Mouse (Mus musculus) C2C12 (cell line): ENCODE results near the gene Krt86. TPM values are rescaled to one million over a fixed set of nuclear protein-coding genes. Genes with fewer than 3 reads are reported as not detected.

Source experiments
- H3K27me3 ChIP-seq: one replicate; pipeline ENCODE4 v1.6.1; 2011; ENCODE audit not compliant: control insufficient read depth, insufficient read depth, insufficient read length
- H3K36me3 ChIP-seq: one replicate; pipeline ENCODE4 v1.6.1; 2011; ENCODE audit not compliant: control insufficient read depth, insufficient read depth
- H3K4me3 ChIP-seq: one replicate; pipeline ENCODE4 v1.5.1; 2011; ENCODE audit warnings: mild to moderate bottlenecking, control low read depth; ENCODE audit not compliant: poor library complexity, insufficient read depth, severe bottlenecking
- H3K79me2 ChIP-seq: one replicate; pipeline ENCODE4 v1.6.1; 2011; ENCODE audit not compliant: control insufficient read depth, insufficient read depth
- H3K79me3 ChIP-seq: one replicate; pipeline ENCODE4 v1.6.1; 2011; ENCODE audit warnings: low read depth, control low read depth
- H3ac ChIP-seq: one replicate; pipeline ENCODE3; 2011; ENCODE audit warnings: low read depth; ENCODE audit not compliant: control insufficient read depth, insufficient read length
- CEBPB ChIP-seq: IDR thresholded peaks from one replicate; pipeline ENCODE4 v1.6.1; 2011; ENCODE audit warnings: low read depth, mild to moderate bottlenecking, control low read depth, moderate library complexity
- CTCF ChIP-seq: IDR thresholded peaks from one replicate; pipeline ENCODE4 v1.5.1; 2011; ENCODE audit not compliant: control insufficient read depth, insufficient read depth, insufficient read length
- FOSL1 ChIP-seq: IDR thresholded peaks from one replicate; pipeline ENCODE4 v1.8.0; 2011; ENCODE audit warnings: mild to moderate bottlenecking, low read length; ENCODE audit not compliant: poor library complexity, insufficient read depth, severe bottlenecking
- MAX ChIP-seq: IDR thresholded peaks from one replicate; pipeline ENCODE4 v1.6.1; 2011; ENCODE audit warnings: mild to moderate bottlenecking, control low read depth
- MYOD1 ChIP-seq: IDR thresholded peaks from one replicate; pipeline ENCODE4 v1.6.1; 2011; ENCODE audit warnings: low read depth; ENCODE audit not compliant: control insufficient read depth, insufficient read length
- MYOG ChIP-seq: IDR thresholded peaks from one replicate; pipeline ENCODE4 v1.6.1; 2011; ENCODE audit not compliant: control insufficient read depth, insufficient read length; ENCODE audit errors: extremely low read depth
- USF1 ChIP-seq: IDR thresholded peaks from one replicate; pipeline ENCODE4 v1.6.1; 2011; ENCODE audit warnings: low read depth, mild to moderate bottlenecking, control low read depth, moderate library complexity
- polyA plus RNA-seq: library from polyadenylated mRNA; unstranded; fragments of >200 nt; fragmentation: generic; extraction: Trizol; gene quantifications from one replicate; pipeline ENCODE4 v1.2.1, GENCODE M21; 2012; ENCODE audit warnings: missing spikeins

Gene Krt86
- polyA plus RNA-seq, 1 experiment: not detected

DNA sequence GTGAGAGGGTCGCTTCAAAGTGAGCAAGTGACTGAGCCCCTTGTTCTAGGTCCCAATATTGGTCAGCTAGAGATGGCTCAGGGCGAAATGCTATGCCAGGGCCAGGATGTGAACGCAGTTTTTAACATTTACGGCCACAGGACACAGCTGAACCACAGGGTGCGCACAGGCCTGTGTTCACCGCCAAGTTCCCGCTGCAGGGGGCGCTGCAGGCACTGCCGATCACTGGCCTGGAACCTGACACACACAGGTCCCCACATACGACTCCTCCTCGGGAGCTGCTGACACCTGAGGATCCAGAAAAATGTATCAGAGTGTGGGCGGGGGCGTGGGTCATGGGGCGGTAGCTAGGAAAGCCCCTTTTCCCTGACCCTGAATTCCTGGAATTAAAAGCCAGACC, 14.0 kb upstream of the Krt86 start:
- H3K36me3 ChIP-seq: no peaks in the 10 kb centered on the region
- TF ChIP-seq FOSL1: no peak
- no peak for TF ChIP-seq CTCF
- TF ChIP-seq MYOD1: no peak
- no peak for TF ChIP-seq USF1
- no peak for TF ChIP-seq MYOG
- TF ChIP-seq MAX: no peak
- no peak for TF ChIP-seq CEBPB
- H3K27me3 ChIP-seq: peaks cover 23% of the 10 kb centered on the region
- H3K79me3 ChIP-seq: no peaks in the 10 kb centered on the region
- H3K4me3 ChIP-seq: no peak overlapping the region
- H3K79me2 ChIP-seq: no peaks in the 10 kb centered on the region
- H3ac ChIP-seq: no peak overlapping the region

DNA sequence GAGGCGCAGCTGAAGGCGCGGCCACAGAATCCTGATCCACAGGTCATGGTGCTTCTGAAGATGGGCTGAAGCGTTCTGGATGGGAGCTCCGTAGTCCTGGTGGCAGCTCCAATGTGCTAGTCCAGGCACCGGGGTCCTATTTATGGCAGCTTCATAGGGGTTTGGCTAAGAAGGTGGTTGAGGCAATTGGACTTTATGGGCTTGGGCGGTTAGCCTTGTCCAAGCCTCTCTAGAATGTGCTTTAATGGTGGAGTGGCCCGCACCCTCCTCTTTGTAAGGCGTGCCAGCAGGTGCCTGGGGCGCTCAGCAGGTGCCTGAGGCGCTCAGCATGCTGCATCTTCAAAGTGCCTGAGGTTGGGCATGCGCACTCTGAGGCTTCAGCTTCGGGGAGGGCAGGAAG, 9.6 kb upstream of the Krt86 start, which contains the start of gene Krt81:
Gene Krt81, minus strand, starts transcription at position 101 of the 400 bp plus-strand sequence.
- no peaks in the 10 kb centered on the region for H3K36me3 ChIP-seq
- no peak within 1 kb of the TSS for H3ac ChIP-seq
- H3K79me3 ChIP-seq: no peaks in the 10 kb centered on the region
- TF ChIP-seq MYOD1 (no peak), MAX (no peak), USF1 (no peak), CEBPB (no peak), FOSL1 (no peak), MYOG (no peak), CTCF (no peak)
- H3K4me3 ChIP-seq: no peak within 1 kb of the TSS
- H3K79me2 ChIP-seq: no peaks in the 10 kb centered on the region
- H3K27me3 ChIP-seq: peaks cover 36% of the 10 kb centered on the region

DNA sequence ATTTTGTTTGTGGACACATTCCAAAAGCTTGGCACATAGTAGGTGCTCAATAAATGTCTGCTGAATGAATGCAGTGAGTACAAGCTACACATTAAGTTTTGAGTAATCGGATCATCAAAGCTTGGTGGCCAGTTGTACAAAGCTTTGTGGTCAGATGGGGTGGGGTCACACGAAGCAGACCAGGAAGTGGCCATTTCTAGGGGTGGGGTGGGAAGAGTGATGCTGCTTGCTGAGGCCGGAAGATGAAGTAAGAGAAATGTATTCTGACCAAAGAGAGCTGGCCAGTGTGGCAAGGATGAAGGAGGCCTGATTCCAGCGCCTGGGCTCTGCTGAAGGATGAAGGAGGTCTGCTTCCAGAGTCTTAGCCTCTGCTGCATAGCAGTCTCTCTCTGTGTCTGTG, 4.2 kb upstream of the Krt86 start:
- TF ChIP-seq CTCF: no peak
- no peak for TF ChIP-seq MYOG
- TF ChIP-seq MYOD1: no peak
- TF ChIP-seq FOSL1: no peak
- no peak for TF ChIP-seq CEBPB
- no peak for TF ChIP-seq USF1
- no peak for TF ChIP-seq MAX
- no peaks in the 10 kb centered on the region for H3K79me2 ChIP-seq
- H3K79me3 ChIP-seq: no peaks in the 10 kb centered on the region
- no peaks in the 10 kb centered on the region for H3K36me3 ChIP-seq
- no peak overlapping the region for H3K4me3 ChIP-seq
- H3K27me3 ChIP-seq: peaks cover 15% of the 10 kb centered on the region
- no peak overlapping the region for H3ac ChIP-seq

DNA sequence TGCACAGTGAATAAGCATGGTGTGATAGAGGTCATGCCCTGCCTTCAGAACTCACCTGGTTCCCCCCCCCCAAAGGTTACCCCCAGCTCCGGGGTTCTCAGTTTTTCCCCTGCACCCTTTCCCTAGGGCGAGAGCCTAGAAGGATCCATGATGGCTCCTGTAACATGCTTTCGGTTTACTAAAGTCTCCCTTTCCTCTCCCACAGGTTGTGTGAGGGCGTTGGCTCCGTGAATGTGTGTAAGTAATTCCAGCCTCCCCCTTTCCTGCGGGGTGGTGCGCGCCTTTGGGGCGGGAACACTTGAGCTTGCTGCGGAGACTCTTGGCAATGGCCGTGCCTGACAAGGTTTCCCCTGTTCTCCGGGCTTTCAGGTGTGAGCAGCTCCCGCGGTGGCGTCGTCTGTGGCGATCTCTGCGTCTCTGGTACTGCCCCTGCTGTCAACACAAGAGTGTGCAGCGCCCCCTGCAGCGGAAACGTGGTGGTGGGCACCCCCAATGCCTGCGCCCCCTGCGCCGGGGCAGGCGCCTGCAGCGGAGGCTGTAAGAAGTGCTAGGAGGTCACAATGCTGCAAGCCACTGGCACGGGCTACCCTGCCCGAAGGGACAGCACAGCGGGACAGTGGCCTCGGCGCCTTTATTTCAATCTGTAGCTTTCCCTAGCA, 5.9 kb downstream of the Krt86 start:
- Histone ChIP-seq H3K79me2 (no peaks in the 10 kb centered on the region), H3K27me3 (peaks cover 76% of the 10 kb centered on the region), H3K79me3 (no peaks in the 10 kb centered on the region), H3ac (no peak overlapping the region), H3K36me3 (no peaks in the 10 kb centered on the region), H3K4me3 (no peak overlapping the region)
- TF ChIP-seq USF1 (no peak), FOSL1 (no peak), CEBPB (no peak), CTCF (no peak), MYOG (no peak), MAX (no peak)

DNA sequence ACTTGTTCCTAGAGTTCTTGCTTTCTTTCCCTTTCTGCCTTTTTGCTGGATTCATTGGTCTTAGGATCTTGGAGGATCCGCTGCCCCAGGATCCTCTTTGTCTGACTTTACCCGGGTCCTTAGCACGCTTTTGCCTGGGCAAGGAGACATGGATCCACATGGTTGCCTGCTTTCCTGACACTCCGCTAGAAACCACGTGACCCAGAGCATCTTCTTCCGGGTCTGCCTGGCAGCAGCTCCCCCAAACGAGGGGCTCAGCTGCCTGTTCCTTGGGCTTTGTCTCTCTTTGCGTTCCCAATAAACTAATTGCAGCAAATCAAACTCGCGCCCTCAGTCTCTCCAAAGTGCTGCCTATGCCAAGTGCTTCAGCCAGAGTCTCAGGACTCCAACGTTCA, 6.4 kb downstream of the Krt86 start:
- Histone ChIP-seq H3K27me3 (peaks cover 80% of the 10 kb centered on the region), H3K36me3 (no peaks in the 10 kb centered on the region), H3ac (no peak overlapping the region), H3K79me3 (no peaks in the 10 kb centered on the region), H3K79me2 (no peaks in the 10 kb centered on the region), H3K4me3 (no peak overlapping the region)
- no peak for TF ChIP-seq MYOG
- no peak for TF ChIP-seq CEBPB
- TF ChIP-seq FOSL1: no peak
- no peak for TF ChIP-seq USF1
- no peak for TF ChIP-seq MYOD1
- no peak for TF ChIP-seq CTCF
- TF ChIP-seq MAX: no peak

DNA sequence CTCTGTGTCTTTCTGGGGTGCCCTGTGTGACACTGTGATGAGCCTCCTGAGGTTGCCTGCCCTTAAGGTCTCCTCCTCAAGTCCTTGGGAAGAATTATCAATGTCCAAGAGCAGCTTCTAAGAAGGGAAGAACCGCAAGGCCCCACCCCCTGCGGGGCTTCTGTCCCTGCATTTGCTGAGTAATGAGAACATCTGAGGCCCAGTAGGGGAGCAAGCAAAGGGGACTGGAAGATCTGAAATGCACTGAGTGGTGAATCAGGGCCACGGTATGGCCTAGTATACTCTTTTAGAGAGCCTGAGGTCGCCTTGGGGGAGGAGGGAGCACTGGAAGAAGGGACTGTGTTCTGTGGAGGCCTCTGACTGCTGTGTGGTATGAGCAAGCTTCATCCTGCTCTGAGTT, 8.8 kb downstream of the Krt86 start:
- Histone ChIP-seq H3K36me3 (no peaks in the 10 kb centered on the region), H3K79me2 (no peaks in the 10 kb centered on the region), H3K79me3 (no peaks in the 10 kb centered on the region), H3ac (no peak overlapping the region), H3K4me3 (no peak overlapping the region), H3K27me3 (peaks cover 86% of the 10 kb centered on the region)
- TF ChIP-seq CEBPB (no peak), FOSL1 (no peak), CTCF (no peak)
